Mouse (Mus musculus) embryonic facial prominence, embryonic 12.5 days (tissue): Measurements from ENCODE around the gene Gmip. TPM values are rescaled to one million over a fixed set of nuclear protein-coding genes. Genes with fewer than 3 reads are reported as not detected.

Source experiments
- ATAC-seq: fragments of 200-750 bp; cut with Nextera tagmentation; 2 replicates; pipeline ENCODE4 v1.8.0; 2017; ENCODE audit not compliant: insufficient number of reproducible peaks, insufficient read depth, low FRiP score, low TSS enrichment
- H3K27ac ChIP-seq: fragments of 300-500 bp; sonication (generic); 2 replicates; pipeline ENCODE4 v1.5.1; 2016; ENCODE audit warnings: mild to moderate bottlenecking
- H3K27me3 ChIP-seq: fragments of 300-500 bp; sonication (generic); 2 replicates; pipeline ENCODE4 v1.6.1; 2016; ENCODE audit warnings: mild to moderate bottlenecking, moderate library complexity
- H3K36me3 ChIP-seq: fragments of 300-500 bp; sonication (generic); 2 replicates; pipeline ENCODE4 v1.6.1; 2016; ENCODE audit warnings: mild to moderate bottlenecking
- H3K4me1 ChIP-seq: fragments of 300-500 bp; sonication (generic); 2 replicates; pipeline ENCODE4 v1.6.1; 2016
- H3K4me2 ChIP-seq: fragments of 300-500 bp; sonication (generic); replicated peaks from 2 replicates; pipeline ENCODE4 v1.6.1; 2016; ENCODE audit warnings: mild to moderate bottlenecking, moderate library complexity
- H3K4me3 ChIP-seq: fragments of 300-500 bp; sonication (generic); 2 replicates; pipeline ENCODE4 v1.5.1; 2016; ENCODE audit warnings: mild to moderate bottlenecking
- H3K9ac ChIP-seq: fragments of 300-500 bp; sonication (generic); 2 replicates; pipeline ENCODE4 v1.6.1; 2016; ENCODE audit warnings: mild to moderate bottlenecking, moderate library complexity
- H3K9me3 ChIP-seq: fragments of 300-500 bp; sonication (generic); 2 replicates; pipeline ENCODE4 v1.6.1; 2016; ENCODE audit warnings: mild to moderate bottlenecking, moderate library complexity
- WGBS: fragments of 180-500 bp; shearing (Covaris S2); methylation state at CpG from one replicate; pipeline ENCODE4 v1.1.7; 2016; 5-methylcytosine and 5-hydroxymethylcytosine counted together
- polyA plus RNA-seq: library from polyadenylated mRNA; unstranded; fragments of >200 nt; fragmentation: Nextera tagmentation; extraction: Ambion mirVana; gene quantifications from 2 replicates; pipeline ENCODE4 v1.2.1, GENCODE M21; 2016

Gmip gene
- polyA plus RNA-seq, 1 experiment from 2014 or later = 9.5 TPM

DNA sequence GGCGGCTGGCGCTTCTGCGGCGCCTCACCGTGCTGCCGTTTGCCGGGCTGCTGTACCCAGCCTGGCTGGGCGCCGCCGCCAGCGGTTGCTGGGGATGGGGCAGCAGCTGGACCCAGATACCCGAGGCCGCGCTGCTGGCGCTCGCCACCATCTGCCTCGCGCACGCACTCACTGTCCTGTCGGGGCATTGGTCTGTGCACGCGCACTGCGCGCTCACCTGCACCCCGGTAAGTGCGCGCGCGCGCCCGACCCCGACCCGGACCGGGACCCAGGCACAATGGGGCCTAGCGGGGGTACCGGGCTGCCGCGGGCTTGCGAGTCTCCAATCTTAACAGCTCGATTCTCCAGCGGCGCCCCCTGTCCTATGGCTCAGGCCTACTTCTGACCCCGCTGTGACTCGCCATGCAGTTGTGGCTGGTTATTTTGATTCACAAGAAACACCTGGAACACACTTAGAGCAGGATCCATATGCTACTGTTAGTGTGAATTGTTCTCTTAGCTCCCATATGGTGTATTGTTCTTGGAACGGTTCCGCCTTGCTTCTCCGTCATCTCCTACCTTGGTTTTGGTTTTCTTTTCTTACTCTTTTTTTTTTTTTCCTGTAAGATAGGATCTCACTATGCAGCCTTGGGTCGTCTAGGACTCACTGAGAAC is 16.9 kb upstream of the Gmip start:
- ATAC-seq = peak; percentile 68
- WGBS = under 1% methylated on average over 48 of the region's 48 CpGs
- peaks cover 29% of the 10 kb centered on the region for H3K36me3 ChIP-seq

DNA sequence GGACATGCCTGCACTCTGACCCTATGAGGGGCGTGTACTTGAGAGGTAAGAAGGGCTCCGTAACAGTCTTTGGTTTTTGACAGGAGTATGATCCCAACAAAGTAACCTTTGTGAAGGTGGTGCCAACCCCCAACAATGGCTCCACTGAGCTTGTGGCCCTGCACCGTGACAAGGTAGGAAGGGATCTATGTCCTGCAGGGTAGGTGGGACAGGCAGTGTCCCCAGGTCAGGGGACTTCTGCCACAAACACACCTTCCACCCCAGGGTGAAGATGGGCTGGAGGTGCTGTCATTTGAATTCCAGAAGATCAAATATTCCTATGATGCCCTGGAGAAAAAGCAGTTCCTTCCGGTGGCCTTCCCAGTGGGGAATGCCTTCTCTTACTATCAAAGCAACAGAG is 14.8 kb upstream of the Gmip start:
- 91% methylated on average over 4 of the region's 4 CpGs for WGBS
- no peak for ATAC-seq
- Histone ChIP-seq H3K9me3 (no peaks in the 10 kb centered on the region), H3K36me3 (peaks cover 50% of the 10 kb centered on the region), H3K9ac (no peak overlapping the region), H3K4me3 (no peak overlapping the region), H3K4me2 (no peak overlapping the region), H3K4me1 (peaks cover 11% of the 10 kb centered on the region), H3K27me3 (no peaks in the 10 kb centered on the region), H3K27ac (no peak overlapping the region)

More for the DNA sequence above, 16.9 kb upstream of the Gmip start:
- peak overlapping the region; percentile 63 for H3K27ac ChIP-seq
- peak overlapping the region; percentile 51 for H3K4me2 ChIP-seq
- H3K4me1 ChIP-seq = peaks cover 11% of the 10 kb centered on the region
- H3K4me3 ChIP-seq = peak overlapping the region; percentile 99
- H3K9ac ChIP-seq = peak overlapping the region; percentile 89
- H3K9me3 ChIP-seq = no peaks in the 10 kb centered on the region
- H3K27me3 ChIP-seq = no peaks in the 10 kb centered on the region

- Histone ChIP-seq H3K9ac (no peak overlapping the region), H3K4me1 (peaks cover 11% of the 10 kb centered on the region), H3K27me3 (no peaks in the 10 kb centered on the region), H3K9me3 (no peaks in the 10 kb centered on the region), H3K36me3 (peaks cover 55% of the 10 kb centered on the region), H3K4me2 (no peak overlapping the region), H3K4me3 (no peak overlapping the region), H3K27ac (no peak overlapping the region)
- WGBS = 95% methylated on average over 3 of the region's 3 CpGs
- no peak for ATAC-seq
Measured at GRCm38 (mm10) chr8:69794096-69794495, 14.4 kb upstream of the Gmip start.

GRCm38 (mm10) chr8:69794901-69795300 is 13.6 kb upstream of the Gmip start:
- H3K4me2 ChIP-seq = no peak overlapping the region
- no peaks in the 10 kb centered on the region for H3K27me3 ChIP-seq
- H3K4me3 ChIP-seq = no peak overlapping the region
- H3K9me3 ChIP-seq = no peaks in the 10 kb centered on the region
- no peak for ATAC-seq
- H3K36me3 ChIP-seq = peaks cover 63% of the 10 kb centered on the region
- H3K4me1 ChIP-seq = peaks cover 11% of the 10 kb centered on the region
- H3K27ac ChIP-seq = no peak overlapping the region
- 94% methylated on average over 6 of the region's 6 CpGs for whole genome bisulfite sequencing
- no peak overlapping the region for H3K9ac ChIP-seq

- Histone ChIP-seq H3K9me3 (no peaks in the 10 kb centered on the region), H3K4me3 (no peak overlapping the region), H3K27me3 (no peaks in the 10 kb centered on the region), H3K4me2 (no peak overlapping the region), H3K27ac (no peak overlapping the region), H3K4me1 (peaks cover 11% of the 10 kb centered on the region), H3K36me3 (peaks cover 80% of the 10 kb centered on the region), H3K9ac (no peak overlapping the region)
- ATAC-seq = no peak
- WGBS = 92% methylated on average over 16 of the region's 16 CpGs
Measured at GRCm38 (mm10) chr8:69796721-69797345, 11.6 kb upstream of the Gmip start.

- no peak overlapping the region for H3K27ac ChIP-seq
- no peaks in the 10 kb centered on the region for H3K27me3 ChIP-seq
- H3K9me3 ChIP-seq = no peaks in the 10 kb centered on the region
- H3K4me1 ChIP-seq = peaks cover 3% of the 10 kb centered on the region
- H3K4me3 ChIP-seq = no peak overlapping the region
- WGBS = 93% methylated on average over 10 of the region's 10 CpGs
- no peak for ATAC-seq
- no peak overlapping the region for H3K4me2 ChIP-seq
- no peak overlapping the region for H3K9ac ChIP-seq
- H3K36me3 ChIP-seq = peaks cover 88% of the 10 kb centered on the region
Measured at GRCm38 (mm10) chr8:69797661-69798060, 10.8 kb upstream of the Gmip start.

DNA sequence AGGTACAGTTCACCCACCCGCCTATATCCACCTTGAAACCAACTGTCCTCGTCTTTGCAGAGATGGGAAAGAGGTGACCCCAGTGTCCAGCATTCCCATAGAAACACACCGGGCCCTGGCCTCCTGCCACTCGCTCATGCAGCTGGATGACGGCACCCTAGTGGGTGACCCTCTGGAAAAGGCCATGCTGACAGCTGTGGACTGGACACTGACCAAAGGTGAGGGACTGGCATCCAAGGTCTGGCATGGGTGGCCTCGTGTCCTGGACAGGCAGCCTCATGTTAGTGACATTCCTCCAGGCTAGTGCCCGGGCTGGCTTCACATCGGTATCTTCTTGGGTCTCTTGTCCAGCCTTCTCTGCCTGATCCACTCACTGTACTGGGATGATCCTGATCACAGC is 9.2 kb upstream of the Gmip start:
- peaks cover 98% of the 10 kb centered on the region for H3K36me3 ChIP-seq
- H3K27ac ChIP-seq = no peak overlapping the region
- H3K27me3 ChIP-seq = no peaks in the 10 kb centered on the region
- no peak for ATAC-seq
- no peak overlapping the region for H3K4me2 ChIP-seq
- no peaks in the 10 kb centered on the region for H3K9me3 ChIP-seq
- H3K4me1 ChIP-seq = no peaks in the 10 kb centered on the region
- WGBS = 91% methylated on average over 8 of the region's 8 CpGs
- no peak overlapping the region for H3K9ac ChIP-seq
- no peak overlapping the region for H3K4me3 ChIP-seq

DNA sequence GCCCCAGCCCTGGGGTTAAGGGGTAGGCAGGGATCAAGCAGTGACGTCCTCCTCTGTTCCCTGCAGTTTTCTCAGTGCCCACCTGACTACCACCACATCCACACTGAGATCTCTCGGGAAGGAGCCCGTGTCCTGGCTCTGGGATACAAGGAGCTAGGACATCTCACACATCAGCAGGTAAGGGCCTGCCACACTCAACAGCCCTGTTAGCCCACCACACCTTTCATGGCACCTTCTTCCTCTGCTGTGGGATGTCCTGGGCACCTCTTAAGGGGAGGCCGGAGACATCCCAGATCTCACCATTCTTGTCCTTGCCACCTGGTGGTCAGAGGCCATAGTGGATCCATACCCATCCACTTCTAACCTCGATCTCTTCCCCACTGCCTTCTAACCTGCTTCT is 8.5 kb upstream of the Gmip start:
- no peaks in the 10 kb centered on the region for H3K27me3 ChIP-seq
- H3K36me3 ChIP-seq = peaks cover 96% of the 10 kb centered on the region
- no peak for ATAC-seq
- no peaks in the 10 kb centered on the region for H3K4me1 ChIP-seq
- 92% methylated on average over 5 of the region's 5 CpGs for WGBS
- no peak overlapping the region for H3K27ac ChIP-seq
- no peak overlapping the region for H3K4me2 ChIP-seq
- H3K9ac ChIP-seq = no peak overlapping the region
- H3K9me3 ChIP-seq = no peaks in the 10 kb centered on the region
- no peak overlapping the region for H3K4me3 ChIP-seq

GRCm38 (mm10) chr8:69801796-69802195 is 6.7 kb upstream of the Gmip start:
- peaks cover 96% of the 10 kb centered on the region for H3K36me3 ChIP-seq
- 90% methylated on average over 4 of the region's 4 CpGs for WGBS

GRCm38 (mm10) chr8:69802216-69802615 is 6.3 kb upstream of the Gmip start:
- no peaks in the 10 kb centered on the region for H3K27me3 ChIP-seq
- peaks cover 96% of the 10 kb centered on the region for H3K36me3 ChIP-seq
- no peaks in the 10 kb centered on the region for H3K9me3 ChIP-seq
- H3K9ac ChIP-seq = no peak overlapping the region
- H3K27ac ChIP-seq = no peak overlapping the region
- no peak overlapping the region for H3K4me3 ChIP-seq
- H3K4me2 ChIP-seq = no peak overlapping the region
- no peak for ATAC-seq
- H3K4me1 ChIP-seq = no peaks in the 10 kb centered on the region

More at GRCm38 (mm10) chr8:69801796-69802195, 6.7 kb upstream of the Gmip start:
- Histone ChIP-seq H3K4me2 (no peak overlapping the region), H3K4me3 (no peak overlapping the region), H3K27me3 (no peaks in the 10 kb centered on the region), H3K9me3 (no peaks in the 10 kb centered on the region), H3K4me1 (no peaks in the 10 kb centered on the region), H3K27ac (no peak overlapping the region), H3K9ac (no peak overlapping the region)
- no peak for ATAC-seq

- H3K4me2 ChIP-seq = no peak overlapping the region
- H3K9me3 ChIP-seq = no peaks in the 10 kb centered on the region
- H3K9ac ChIP-seq = no peak overlapping the region
- H3K36me3 ChIP-seq = peaks cover 96% of the 10 kb centered on the region
- H3K4me1 ChIP-seq = no peaks in the 10 kb centered on the region
- H3K27me3 ChIP-seq = no peaks in the 10 kb centered on the region
- WGBS = 89% methylated on average over 7 of the region's 7 CpGs
- no peak overlapping the region for H3K4me3 ChIP-seq
- H3K27ac ChIP-seq = no peak overlapping the region
- no peak for ATAC-seq
Measured at GRCm38 (mm10) chr8:69803366-69803765, 5.1 kb upstream of the Gmip start.

DNA sequence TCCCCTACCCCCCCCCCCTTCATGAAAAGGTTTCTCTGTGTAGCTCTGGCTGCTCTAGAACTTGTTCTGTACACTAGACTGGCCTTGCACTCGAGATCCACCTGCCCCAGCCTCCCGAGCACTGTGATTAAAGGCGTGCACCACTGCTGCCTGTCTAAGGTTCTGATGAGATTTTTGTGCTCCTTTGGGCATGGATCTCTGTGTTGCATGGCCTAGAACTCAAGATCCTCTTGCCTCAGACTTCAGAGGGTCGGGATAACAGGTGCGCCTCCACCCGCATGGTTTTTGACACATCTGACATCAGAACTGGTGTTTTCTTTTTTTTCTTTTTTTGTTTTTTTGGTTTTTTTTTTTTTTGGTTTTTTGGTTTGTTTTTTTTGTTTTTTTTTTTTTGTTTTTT is 3.9 kb upstream of the Gmip start:
- no peak overlapping the region for H3K4me3 ChIP-seq
- H3K4me2 ChIP-seq = no peak overlapping the region
- H3K27ac ChIP-seq = no peak overlapping the region
- H3K36me3 ChIP-seq = peaks cover 84% of the 10 kb centered on the region
- H3K27me3 ChIP-seq = no peaks in the 10 kb centered on the region
- 88% methylated on average over 6 of the region's 6 CpGs for WGBS
- H3K9ac ChIP-seq = no peak overlapping the region
- H3K4me1 ChIP-seq = peaks cover 7% of the 10 kb centered on the region; the same call in 1 of the 2 replicates
- H3K9me3 ChIP-seq = no peaks in the 10 kb centered on the region
- ATAC-seq = no peak
